Mouse (Mus musculus) limb, embryonic 14.5 days (tissue): ENCODE results near the gene Zranb3. TPM values are rescaled to one million over a fixed set of nuclear protein-coding genes. Genes with fewer than 3 reads are reported as not detected.
"Not testable (repeated sequence)": the region's sequence is repeated elsewhere in the genome, so short reads cannot be mapped to it uniquely, and the experiment has no call there.

Experiments
- ATAC-seq: fragments of 200-750 bp; cut with Nextera tagmentation; 2 replicates; pipeline ENCODE4 v1.8.0; 2017; ENCODE audit warnings: low read depth, moderate number of reproducible peaks, moderate TSS enrichment; ENCODE audit not compliant: low FRiP score
- DNase-seq: peaks from one replicate; pipeline ENCODE4 v3.0.0-alpha.2; 2015; ENCODE audit warnings: low spot score
- H3K27ac ChIP-seq: fragments of 300-500 bp; sonication (generic); replicated peaks from 2 replicates; pipeline ENCODE4 v1.5.1; 2014; ENCODE audit warnings: low read depth, mild to moderate bottlenecking, low read length, moderate library complexity, mixed read lengths
- H3K27me3 ChIP-seq: fragments of 300-500 bp; sonication (generic); 2 replicates; pipeline ENCODE4 v1.6.1; 2014; ENCODE audit warnings: low read length, mixed read lengths; ENCODE audit not compliant: control insufficient read depth, insufficient read depth
- H3K36me3 ChIP-seq: fragments of 300-500 bp; sonication (generic); 2 replicates; pipeline ENCODE4 v1.6.1; 2014; ENCODE audit warnings: mild to moderate bottlenecking, low read length, moderate library complexity, mixed read lengths; ENCODE audit not compliant: control insufficient read depth, insufficient read depth
- H3K4me1 ChIP-seq: fragments of 300-500 bp; sonication (generic); 2 replicates; pipeline ENCODE4 v1.6.1; 2014; ENCODE audit warnings: antibody characterized with exemption, low read length, mixed read lengths; ENCODE audit not compliant: control insufficient read depth, insufficient read depth
- H3K4me2 ChIP-seq: fragments of 300-500 bp; sonication (generic); replicated peaks from 2 replicates; pipeline ENCODE4 v1.6.1; 2014; ENCODE audit warnings: low read depth, mild to moderate bottlenecking, low read length, moderate library complexity; ENCODE audit not compliant: severe bottlenecking
- H3K4me3 ChIP-seq: fragments of 300-500 bp; sonication (generic); replicated peaks from 2 replicates; pipeline ENCODE4 v1.5.1; 2014; ENCODE audit warnings: low read length
- H3K9ac ChIP-seq: fragments of 300-500 bp; sonication (generic); 2 replicates; pipeline ENCODE4 v1.6.1; 2014; ENCODE audit warnings: mild to moderate bottlenecking, low read depth, low read length, moderate library complexity; ENCODE audit not compliant: severe bottlenecking
- H3K9me3 ChIP-seq: fragments of 300-500 bp; sonication (generic); 2 replicates; pipeline ENCODE4 v1.6.1; 2016; ENCODE audit warnings: low read length; ENCODE audit not compliant: control insufficient read depth
- POLR2A ChIP-seq: fragments of 200-500 bp; IDR thresholded peaks from 2 replicates; pipeline ENCODE4 v1.8.0; 2012; ENCODE audit warnings: inconsistent platforms, mild to moderate bottlenecking, moderate library complexity, borderline replicate concordance; ENCODE audit not compliant: insufficient read depth, insufficient read length; ENCODE audit errors: extremely low read depth
- WGBS: fragments of 180-500 bp; shearing (Covaris S2); extraction: QIAGEN DNeasy Blood & Tissue Kit; methylation state at CpG from one replicate; pipeline ENCODE4 v1.1.7; 2014; 5-methylcytosine and 5-hydroxymethylcytosine counted together
- polyA plus RNA-seq, 2 experiments: library from polyadenylated mRNA; depleted of rRNA in 1 of 2; stranded (reverse) in 1 of 2; unstranded in 1 of 2; fragments of >200 nt; fragmentation: Nextera tagmentation in 1 of 2; extraction: Ambion mirVana in 1 of 2; gene quantifications; 2 replicates each; pipeline versions ENCODE4 v1.2.1 to v1.2.3; 2012 to 2014

Zranb3 gene
- polyA plus RNA-seq, 2 experiments: 6.9 to 13.0 TPM

- Histone ChIP-seq H3K9ac (no peak overlapping the region), H3K9me3 (no peaks in the 10 kb centered on the region), H3K4me1 (no peaks in the 10 kb centered on the region), H3K4me2 (no peak overlapping the region), H3K27me3 (no peaks in the 10 kb centered on the region), H3K27ac (no peak overlapping the region), H3K36me3 (no peaks in the 10 kb centered on the region), H3K4me3 (no peak overlapping the region)
- no peak for DNase-seq
- WGBS: 85% methylated on average over 2 of the region's 2 CpGs
- no peak for ATAC-seq
- no peak for TF ChIP-seq POLR2A
Observed at GRCm38 (mm10) chr1:128004371-128004720, 98.5 kb downstream of the Zranb3 start.

- no peaks in the 10 kb centered on the region for H3K36me3 ChIP-seq
- DNase-seq: no peak
- H3K27me3 ChIP-seq: no peaks in the 10 kb centered on the region
- H3K27ac ChIP-seq: no peak overlapping the region
- no peaks in the 10 kb centered on the region for H3K4me1 ChIP-seq
- H3K4me3 ChIP-seq: no peak overlapping the region
- WGBS: 94% methylated on average over 4 of the region's 4 CpGs
- no peak for TF ChIP-seq POLR2A
- H3K4me2 ChIP-seq: no peak overlapping the region
- ATAC-seq: no peak
- H3K9me3 ChIP-seq: no peaks in the 10 kb centered on the region
- H3K9ac ChIP-seq: no peak overlapping the region
Observed at GRCm38 (mm10) chr1:128003712-128004370, 99.0 kb downstream of the Zranb3 start.

- Histone ChIP-seq H3K9ac (no peak overlapping the region), H3K4me2 (no peak overlapping the region), H3K4me1 (no peaks in the 10 kb centered on the region), H3K27ac (no peak overlapping the region), H3K36me3 (no peaks in the 10 kb centered on the region), H3K9me3 (no peaks in the 10 kb centered on the region), H3K4me3 (no peak overlapping the region), H3K27me3 (no peaks in the 10 kb centered on the region)
- no peak for ATAC-seq
- WGBS: 84% methylated on average over 2 of the region's 2 CpGs
- TF ChIP-seq POLR2A: no peak
- DNase-seq: no peak
Observed at GRCm38 (mm10) chr1:128002159-128002558, 100.7 kb downstream of the Zranb3 start.

GRCm38 (mm10) chr1:128000931-128001330 is 101.9 kb downstream of the Zranb3 start:
- not testable (repeated sequence) for DNase-seq, ATAC-seq

GRCm38 (mm10) chr1:127993892-127994291 is 109.0 kb downstream of the Zranb3 start:
- Histone ChIP-seq H3K27me3 (no peaks in the 10 kb centered on the region), H3K9me3 (no peaks in the 10 kb centered on the region), H3K4me2 (no peak overlapping the region), H3K4me3 (no peak overlapping the region), H3K27ac (no peak overlapping the region), H3K9ac (no peak overlapping the region), H3K36me3 (no peaks in the 10 kb centered on the region), H3K4me1 (no peaks in the 10 kb centered on the region)
- WGBS: 84% methylated on average over 4 of the region's 4 CpGs
- DNase-seq (no peak), ATAC-seq (no peak)
- no peak for TF ChIP-seq POLR2A

More at GRCm38 (mm10) chr1:128000931-128001330, 101.9 kb downstream of the Zranb3 start:
- H3K4me2 ChIP-seq, H3K4me3 ChIP-seq, H3K27me3 ChIP-seq, H3K9ac ChIP-seq, H3K4me1 ChIP-seq, H3K27ac ChIP-seq, H3K9me3 ChIP-seq, H3K36me3 ChIP-seq: not testable (repeated sequence)
- 88% methylated on average over 4 of the region's 4 CpGs for WGBS
